Mouse (Mus musculus): ENCODE measurements at regions not wholly inside any gene's neighbourhood (a gene's known extent, or its start where the extent isn't known, plus 50 kb on each side); places are given as distances from the start of the nearest gene placed in this dataset.

- H3K36me3 ChIP-seq, result no peaks in the 10 kb centered on the region
- no peak overlapping the region for H3K4me3 ChIP-seq
- no peak overlapping the region for H3K9ac ChIP-seq
- no peak overlapping the region for H3K4me2 ChIP-seq (replicated peaks)
- no peak overlapping the region for H3K27ac ChIP-seq
- no peaks in the 10 kb centered on the region for H3K27me3 ChIP-seq
- ATAC-seq (ENCODE audit: insufficient number of reproducible peaks, insufficient read depth, low FRiP score, low TSS enrichment), result no peak
- H3K9me3 ChIP-seq, result no peaks in the 10 kb centered on the region
- H3K4me1 ChIP-seq, result 0 out of 2 replicates have a peak, but pooled peaks cover 2% of the 10 kb centered on the region
Observed at GRCm38 (mm10) chr1:61095481-61096165, 117.9 kb downstream of the Icos start.

DNA sequence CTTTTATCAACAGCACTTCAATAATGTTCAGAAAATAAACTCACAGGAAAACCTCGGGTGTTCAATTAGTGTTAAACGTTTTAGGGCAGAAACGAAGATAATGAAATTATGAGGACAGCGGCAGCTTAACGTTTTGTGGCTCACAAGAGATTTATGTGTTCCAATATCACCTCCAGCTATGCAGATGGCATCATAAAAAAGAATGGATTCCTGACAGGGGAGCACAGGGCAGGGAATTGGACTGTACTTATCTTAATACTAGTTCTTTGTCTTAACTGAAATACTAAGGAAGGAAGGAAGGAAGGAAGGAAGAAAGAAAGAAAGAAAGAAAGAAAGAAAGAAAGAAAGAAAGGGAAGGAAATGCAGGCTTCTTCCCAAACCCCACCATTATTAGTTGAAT, 121.6 kb downstream of the Icos start:
- no peak for ATAC-seq (ENCODE audit: insufficient number of reproducible peaks, insufficient read depth, low FRiP score, low TSS enrichment)

GRCm38 (mm10) chr1:61101679-61102078, 124.0 kb downstream of the Icos start:
- Histone ChIP-seq H3K4me3 (no peak overlapping the region), H3K4me2 (replicated peaks) (no peak overlapping the region), H3K27ac (no peak overlapping the region), H3K4me1 (peaks cover 2% of the 10 kb centered on the region; the same call in 1 of the 2 replicates), H3K36me3 (no peaks in the 10 kb centered on the region), H3K9me3 (no peaks in the 10 kb centered on the region), H3K27me3 (no peaks in the 10 kb centered on the region), H3K9ac (no peak overlapping the region)
- no peak for ATAC-seq (ENCODE audit: insufficient number of reproducible peaks, insufficient read depth, low FRiP score, low TSS enrichment)
- WGBS, result 62% methylated on average over 4 of the region's 4 CpGs

More for the DNA sequence above, 121.6 kb downstream of the Icos start:
- no peak overlapping the region for H3K9ac ChIP-seq
- WGBS, result 58% methylated on average over 5 of the region's 5 CpGs
- H3K27me3 ChIP-seq, result no peaks in the 10 kb centered on the region
- H3K27ac ChIP-seq, result no peak overlapping the region
- H3K9me3 ChIP-seq, result no peaks in the 10 kb centered on the region
- H3K4me3 ChIP-seq, result no peak overlapping the region
- no peak overlapping the region for H3K4me2 ChIP-seq (replicated peaks)
- H3K4me1 ChIP-seq, result peaks cover 3% of the 10 kb centered on the region; the same call in 1 of the 2 replicates
- no peaks in the 10 kb centered on the region for H3K36me3 ChIP-seq

DNA sequence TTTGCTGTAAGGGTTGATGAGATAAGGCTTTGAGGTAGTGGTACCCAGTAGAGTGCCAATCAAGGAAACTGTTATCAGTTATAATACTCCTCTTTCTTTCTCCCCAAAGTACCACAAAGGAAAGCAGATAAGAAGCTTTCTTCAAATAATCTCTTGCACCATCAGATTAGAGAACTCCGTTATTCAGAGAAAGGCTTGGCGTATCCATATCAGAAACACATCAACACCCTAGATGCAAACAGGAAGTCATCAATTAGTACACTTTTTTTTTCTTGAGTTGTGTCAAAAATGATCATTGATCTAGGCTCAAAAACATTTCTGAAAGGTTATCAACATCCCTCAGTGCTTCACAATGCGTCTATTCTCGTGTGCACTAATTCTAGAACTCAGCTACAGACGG, 124.6 kb downstream of the Icos start:
- no peaks in the 10 kb centered on the region for H3K27me3 ChIP-seq
- H3K4me1 ChIP-seq, result peaks cover 2% of the 10 kb centered on the region; the same call in 1 of the 2 replicates
- H3K36me3 ChIP-seq, result no peaks in the 10 kb centered on the region
- no peak overlapping the region for H3K9ac ChIP-seq
- ATAC-seq (ENCODE audit: insufficient number of reproducible peaks, insufficient read depth, low FRiP score, low TSS enrichment), result no peak
- WGBS, result 69% methylated on average over 5 of the region's 5 CpGs
- H3K9me3 ChIP-seq, result no peaks in the 10 kb centered on the region
- H3K4me2 ChIP-seq (replicated peaks), result no peak overlapping the region
- no peak overlapping the region for H3K4me3 ChIP-seq
- no peak overlapping the region for H3K27ac ChIP-seq

GRCm38 (mm10) chr1:61103581-61103980, 125.9 kb downstream of the Icos start:
- no peaks in the 10 kb centered on the region for H3K36me3 ChIP-seq
- no peak overlapping the region for H3K4me2 ChIP-seq (replicated peaks)

DNA sequence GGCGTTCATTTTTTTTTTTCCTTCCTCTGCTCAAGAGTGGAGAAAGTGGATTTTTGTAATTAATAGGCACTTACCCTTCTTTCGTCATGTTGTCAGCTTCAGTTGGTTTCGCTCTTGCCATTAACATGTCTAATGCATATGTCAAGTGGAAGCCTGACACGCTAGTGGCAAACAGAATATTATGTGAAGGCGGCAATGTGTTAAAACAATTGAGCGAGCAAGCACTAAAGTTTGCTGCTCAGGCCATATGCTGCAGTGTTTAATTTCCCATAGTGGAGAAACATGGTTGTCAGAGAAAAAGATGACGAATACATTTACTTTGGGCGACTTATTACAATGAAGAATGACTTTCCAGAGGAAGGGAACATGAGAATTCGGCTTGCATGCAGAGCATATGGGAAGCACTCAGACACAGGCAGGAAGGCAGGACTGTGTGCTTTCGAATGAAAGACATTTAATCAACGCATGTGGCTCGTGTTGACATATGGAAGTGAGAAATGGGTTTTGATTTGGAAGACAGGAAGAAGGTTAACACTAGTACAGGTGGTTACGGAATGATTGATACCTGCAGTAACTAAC, 134.1 kb downstream of the Icos start:
- H3K4me1 ChIP-seq, result 0 out of 2 replicates have a peak, but pooled peaks cover 2% of the 10 kb centered on the region
- no peaks in the 10 kb centered on the region for H3K9me3 ChIP-seq
- no peak overlapping the region for H3K27ac ChIP-seq
- H3K27me3 ChIP-seq, result no peaks in the 10 kb centered on the region
- no peaks in the 10 kb centered on the region for H3K36me3 ChIP-seq
- no peak overlapping the region for H3K4me2 ChIP-seq (replicated peaks)
- no peak for ATAC-seq (ENCODE audit: insufficient number of reproducible peaks, insufficient read depth, low FRiP score, low TSS enrichment)
- H3K9ac ChIP-seq, result no peak overlapping the region
- H3K4me3 ChIP-seq, result no peak overlapping the region
- 75% methylated on average over 13 of the region's 13 CpGs for WGBS

More at GRCm38 (mm10) chr1:61103581-61103980, 125.9 kb downstream of the Icos start:
- Histone ChIP-seq H3K4me1 (peaks cover 2% of the 10 kb centered on the region; the same call in 1 of the 2 replicates), H3K9me3 (no peaks in the 10 kb centered on the region), H3K9ac (no peak overlapping the region), H3K27ac (no peak overlapping the region), H3K27me3 (no peaks in the 10 kb centered on the region), H3K4me3 (no peak overlapping the region)
- WGBS, result 45% methylated on average over 12 of the region's 12 CpGs
- ATAC-seq (ENCODE audit: insufficient number of reproducible peaks, insufficient read depth, low FRiP score, low TSS enrichment), result no peak

DNA sequence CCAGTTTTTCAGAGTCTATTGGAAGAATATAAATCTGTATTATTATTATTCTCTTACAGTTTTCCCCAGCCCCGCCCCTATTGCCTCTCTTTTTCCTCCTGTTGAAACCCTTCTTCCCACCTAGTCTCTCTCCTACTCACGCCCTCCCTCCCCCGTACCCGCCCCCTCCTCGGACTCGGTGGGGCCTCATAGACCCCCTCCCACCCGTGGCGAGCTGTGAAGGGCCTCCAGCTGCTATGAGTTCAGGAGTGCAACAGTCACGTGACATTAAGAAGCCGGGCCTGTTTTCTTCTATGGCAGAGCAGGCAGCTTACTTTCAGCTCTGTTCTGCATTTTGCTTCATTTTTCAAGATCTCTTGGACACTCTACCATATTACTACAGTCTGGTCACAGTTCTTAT, 139.8 kb downstream of the Icos start:
- Histone ChIP-seq H3K36me3 (no peaks in the 10 kb centered on the region), H3K4me2 (replicated peaks) (no peak overlapping the region), H3K27me3 (no peaks in the 10 kb centered on the region), H3K4me3 (no peak overlapping the region), H3K27ac (no peak overlapping the region), H3K4me1 (0 out of 2 replicates have a peak, but pooled peaks cover 4% of the 10 kb centered on the region), H3K9me3 (no peaks in the 10 kb centered on the region), H3K9ac (no peak overlapping the region)
- no peak for ATAC-seq (ENCODE audit: insufficient number of reproducible peaks, insufficient read depth, low FRiP score, low TSS enrichment)
- WGBS, result 44% methylated on average over 10 of the region's 10 CpGs

DNA sequence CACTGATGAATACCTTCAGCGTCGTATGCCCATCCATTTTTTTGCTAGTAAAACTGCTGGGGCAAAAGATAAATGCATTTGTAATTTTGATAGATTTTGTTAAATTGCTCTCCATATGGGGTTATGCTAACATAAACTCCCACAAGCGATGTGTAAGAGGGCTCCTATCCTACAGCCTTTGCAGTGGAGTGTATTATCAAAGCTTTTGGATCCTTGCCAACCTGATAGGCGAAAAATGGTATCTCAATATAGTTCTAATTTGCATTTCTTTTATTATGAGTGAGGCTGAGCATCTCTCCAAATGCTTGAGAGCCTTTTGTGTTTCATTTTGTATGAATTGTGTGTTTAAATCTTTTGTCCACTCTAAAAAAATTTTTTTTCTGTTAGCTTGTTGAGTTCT, 140.3 kb downstream of the Icos start:
- ATAC-seq (ENCODE audit: insufficient number of reproducible peaks, insufficient read depth, low FRiP score, low TSS enrichment), result no peak
- no peak overlapping the region for H3K4me2 ChIP-seq (replicated peaks)
- H3K9me3 ChIP-seq, result no peaks in the 10 kb centered on the region
- H3K9ac ChIP-seq, result no peak overlapping the region
- H3K27me3 ChIP-seq, result no peaks in the 10 kb centered on the region
- no peaks in the 10 kb centered on the region for H3K36me3 ChIP-seq
- H3K4me3 ChIP-seq, result no peak overlapping the region
- WGBS, result 81% methylated on average over 4 of the region's 4 CpGs
- H3K27ac ChIP-seq, result no peak overlapping the region
- H3K4me1 ChIP-seq, result 0 out of 2 replicates have a peak, but pooled peaks cover 4% of the 10 kb centered on the region

GRCm38 (mm10) chr1:61121480-61121879, 143.8 kb downstream of the Icos start:
- no peak for ATAC-seq (ENCODE audit: insufficient number of reproducible peaks, insufficient read depth, low FRiP score, low TSS enrichment)
- H3K36me3 ChIP-seq, result no peaks in the 10 kb centered on the region
- H3K4me1 ChIP-seq, result 0 out of 2 replicates have a peak, but pooled peaks cover 2% of the 10 kb centered on the region
- H3K27me3 ChIP-seq, result no peaks in the 10 kb centered on the region
- H3K9ac ChIP-seq, result no peak overlapping the region
- WGBS, result 74% methylated on average over 4 of the region's 4 CpGs
- no peak overlapping the region for H3K4me2 ChIP-seq (replicated peaks)
- no peaks in the 10 kb centered on the region for H3K9me3 ChIP-seq
- no peak overlapping the region for H3K27ac ChIP-seq
- no peak overlapping the region for H3K4me3 ChIP-seq

- H3K9me3 ChIP-seq, result no peaks in the 10 kb centered on the region
- H3K27ac ChIP-seq, result no peak overlapping the region
- H3K4me1 ChIP-seq, result no peaks in the 10 kb centered on the region
- no peaks in the 10 kb centered on the region for H3K36me3 ChIP-seq
- ATAC-seq (ENCODE audit: insufficient number of reproducible peaks, insufficient read depth, low FRiP score, low TSS enrichment), result no peak
- WGBS, result 89% methylated on average over 2 of the region's 2 CpGs
- H3K9ac ChIP-seq, result no peak overlapping the region
- no peaks in the 10 kb centered on the region for H3K27me3 ChIP-seq
- H3K4me2 ChIP-seq (replicated peaks), result no peak overlapping the region
- no peak overlapping the region for H3K4me3 ChIP-seq
Observed at GRCm38 (mm10) chr1:61125127-61125526, 147.4 kb downstream of the Icos start.

GRCm38 (mm10) chr1:61135597-61136545, 158.1 kb downstream of the Icos start:
- Histone ChIP-seq H3K4me1 (peaks cover 18% of the 10 kb centered on the region), H3K27ac (no peak overlapping the region), H3K27me3 (no peaks in the 10 kb centered on the region), H3K4me3 (no peak overlapping the region), H3K36me3 (no peaks in the 10 kb centered on the region), H3K4me2 (replicated peaks) (no peak overlapping the region), H3K9ac (no peak overlapping the region), H3K9me3 (no peaks in the 10 kb centered on the region)
- no peak for ATAC-seq (ENCODE audit: insufficient number of reproducible peaks, insufficient read depth, low FRiP score, low TSS enrichment)
- WGBS, result 77% methylated on average over 9 of the region's 9 CpGs

Data from embryonic facial prominence, embryonic 12.5 days (tissue).